ENCODE assay signal across 26 mouse cellular contexts in genomic region chr19:33092575-33092974, GRCm38 (mm10).
"Had no signal": no experiment of that assay in that cellular context is flagged by ENCODE, and none has a peak within 500 bp of the region (broad histone marks: within the 10 kb centered on the region; RNA-seq: fewer than 3 reads in every experiment).

No protein-coding gene starts in this region.

- H3K27me3 ChIP-seq: heart, embryonic 13.5 days; heart, embryonic 15.5 days; hindbrain, embryonic 13.5 days; hindbrain, embryonic 15.5 days; intestine, embryonic 15.5 days; kidney, embryonic 15.5 days; limb, embryonic 13.5 days; limb, embryonic 15.5 days; liver, embryonic 12.5 days had no signal

- H3K36me3 ChIP-seq: heart, embryonic 13.5 days; heart, embryonic 15.5 days; hindbrain, embryonic 13.5 days; hindbrain, embryonic 15.5 days; intestine, embryonic 15.5 days; kidney, embryonic 15.5 days; limb, embryonic 13.5 days; limb, embryonic 15.5 days; liver, embryonic 12.5 days had no signal

- H3K27ac ChIP-seq: gastrocnemius, adult 2 months; heart, adult 2 months; heart, embryonic 13.5 days; heart, embryonic 15.5 days; hindbrain, embryonic 13.5 days; hindbrain, embryonic 15.5 days; hindbrain, postnatal 0 days; intestine, embryonic 15.5 days; kidney, embryonic 15.5 days; kidney, postnatal 0 days; limb, embryonic 13.5 days; limb, embryonic 15.5 days; liver, embryonic 12.5 days had no signal

- DNase-seq: gastrocnemius, adult 2 months; gastrocnemius, postnatal 10 days; gastrocnemius, postnatal 25 days; heart, adult 2 months; heart, postnatal 14 days; heart, postnatal 36 days; kidney, adult 11 months; kidney, adult 2 months; kidney, adult 9 months; kidney, postnatal 14 days; kidney, postnatal 36 days; layer of hippocampus, adult 9-11 months; layer of hippocampus, postnatal 36 days; left cerebral cortex, postnatal 4 days had no signal

- H3K4me1 ChIP-seq: heart, embryonic 13.5 days; heart, embryonic 15.5 days; hindbrain, embryonic 13.5 days; hindbrain, embryonic 15.5 days; intestine, embryonic 15.5 days; limb, embryonic 13.5 days; limb, embryonic 15.5 days had no signal

- ATAC-seq: hindbrain, postnatal 0 days; intestine, embryonic 15.5 days; liver, embryonic 12.5 days had no signal

- H3K4me3 ChIP-seq: gastrocnemius, adult 2 months; heart, adult 2 months; heart, embryonic 13.5 days; heart, embryonic 15.5 days; hindbrain, embryonic 13.5 days; hindbrain, embryonic 15.5 days; intestine, embryonic 15.5 days; kidney, embryonic 15.5 days; limb, embryonic 13.5 days; limb, embryonic 15.5 days; liver, embryonic 12.5 days had no signal

- H3K4me2 ChIP-seq: heart, embryonic 11.5 days; heart, embryonic 13.5 days; heart, embryonic 15.5 days; hindbrain, embryonic 13.5 days; hindbrain, embryonic 15.5 days; intestine, embryonic 15.5 days; kidney, embryonic 15.5 days; limb, embryonic 13.5 days; limb, embryonic 15.5 days; liver, embryonic 12.5 days had no signal

- H3K9me3 ChIP-seq: heart, embryonic 13.5 days; heart, embryonic 15.5 days; hindbrain, embryonic 13.5 days; hindbrain, embryonic 15.5 days; intestine, embryonic 15.5 days; kidney, embryonic 15.5 days; limb, embryonic 13.5 days; limb, embryonic 15.5 days; liver, embryonic 12.5 days had no signal

- H3K9ac ChIP-seq: heart, embryonic 13.5 days; heart, embryonic 15.5 days; hindbrain, embryonic 13.5 days; hindbrain, embryonic 15.5 days; intestine, embryonic 15.5 days; kidney, embryonic 15.5 days; limb, embryonic 13.5 days; limb, embryonic 15.5 days; liver, embryonic 12.5 days had no signal
